Mouse (Mus musculus): ENCODE measurements at regions not wholly inside any gene's neighbourhood (a gene's known extent, or its start where the extent isn't known, plus 50 kb on each side); places are given as distances from the start of the nearest gene placed in this dataset.

DNA sequence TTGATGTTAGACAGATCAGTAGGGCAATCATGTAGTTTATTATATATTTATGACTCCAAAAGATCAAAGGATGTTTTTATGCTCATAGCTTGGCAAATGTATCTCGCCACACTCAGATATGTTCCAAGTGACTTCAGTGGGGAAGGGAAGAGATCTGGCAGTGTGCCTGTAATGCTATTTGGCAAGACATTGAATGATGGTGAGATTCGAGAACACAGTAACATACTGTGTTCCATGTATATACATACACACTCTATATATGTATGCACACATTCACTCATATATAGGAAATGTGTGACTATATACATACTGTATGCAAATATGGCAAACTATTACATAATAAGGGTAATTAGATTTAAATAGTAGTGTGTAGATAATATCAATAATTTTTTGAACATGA lies 577.3 kb upstream of the Arrdc4 start:
- no peak for DNase-seq

- no peak for DNase-seq
Measured at GRCm38 (mm10) chr7:69277056-69277705, 528.1 kb upstream of the Arrdc4 start.

- no peak for DNase-seq
Measured at GRCm38 (mm10) chr7:69276376-69277055, 527.5 kb upstream of the Arrdc4 start.

GRCm38 (mm10) chr7:69273670-69274069 lies 524.6 kb upstream of the Arrdc4 start:
- no peak for DNase-seq

DNA sequence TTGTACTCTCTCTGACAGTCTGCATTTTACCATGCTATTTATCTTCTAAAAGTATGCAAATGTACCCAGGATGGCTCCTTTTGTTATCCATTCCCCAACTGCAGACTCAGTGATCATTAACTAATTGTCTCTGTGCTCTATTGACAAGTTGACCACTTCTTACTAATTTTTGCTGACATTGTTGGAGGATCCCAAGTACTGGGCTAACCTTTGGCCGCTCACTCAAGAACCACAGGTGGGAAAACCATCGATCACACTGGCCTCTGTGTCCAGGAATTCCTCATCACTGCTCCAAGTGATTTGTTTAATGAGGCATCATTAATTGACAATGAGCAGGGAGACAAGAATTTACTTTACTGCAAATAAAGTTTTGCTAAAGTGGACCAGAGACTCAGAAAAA lies 495.5 kb upstream of the Arrdc4 start:
- peak; percentile 1 for DNase-seq

DNA sequence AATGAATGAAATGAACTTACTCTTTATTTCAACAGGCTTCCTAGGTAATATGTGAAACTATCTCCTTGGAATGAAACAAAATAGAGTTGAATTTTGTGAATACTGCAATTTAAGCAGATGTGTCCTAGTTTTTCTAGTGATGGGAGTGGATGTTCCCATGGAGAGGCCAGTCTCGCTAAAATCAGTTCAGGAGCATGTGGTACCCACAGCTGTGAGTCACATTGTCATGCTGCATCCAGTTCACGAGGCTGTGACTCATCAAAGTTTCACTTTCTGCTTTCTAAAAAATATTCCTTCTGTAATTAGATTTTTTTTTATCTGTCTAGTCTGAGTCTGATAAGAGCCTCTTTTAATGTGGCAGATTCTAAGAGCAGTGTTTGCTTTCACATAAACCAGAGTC lies 484.3 kb upstream of the Arrdc4 start:
- DNase-seq = no peak

DNA sequence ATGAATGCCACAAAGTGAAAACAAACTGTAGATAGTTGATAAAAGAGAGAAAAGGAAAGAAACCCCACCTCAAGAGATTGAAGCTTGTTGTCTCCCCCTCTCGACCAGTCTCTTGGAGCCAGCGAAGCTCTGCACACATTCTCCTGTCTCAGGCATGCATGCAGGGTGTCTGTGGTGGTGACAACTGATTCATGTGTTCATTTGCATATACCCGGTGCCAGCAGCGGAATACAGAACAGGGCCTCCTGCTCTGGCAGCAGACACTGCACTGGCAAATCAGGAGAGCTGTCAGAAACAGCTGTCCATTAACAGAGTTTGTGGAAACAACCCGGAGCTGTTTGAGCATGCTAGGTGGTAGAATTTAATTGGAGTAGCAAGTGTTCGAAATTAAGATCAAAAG lies 468.8 kb upstream of the Arrdc4 start:
- DNase-seq = peak; percentile 8
